In genomic region chr9:108093586-108093985, GRCm38 (mm10) we compare ENCODE assay signal across 7 mouse cellular contexts. TPM values are rescaled to one million over a fixed set of nuclear protein-coding genes. Genes with fewer than 3 reads are reported as not detected.
DNase-seq lines count a peak whose midpoint lies in the region; ATAC-seq and TF ChIP-seq lines count a peak whose summit lies in the region.

No protein-coding gene starts in this region.

- H3K27ac ChIP-seq in lung, embryonic 16.5 days (ENCODE audit: low read length) = 0 out of 2 replicates have a peak overlapping the region, but pooled peaks have one; percentile 79
- no peak overlapping the region for H3K27ac ChIP-seq in embryonic facial prominence, embryonic 15.5 days (replicated peaks)
- no peak overlapping the region for H3K27ac ChIP-seq in limb, embryonic 11.5 days (replicated peaks; ENCODE audit: low read depth, low read length)
- H3K27ac ChIP-seq in stomach, embryonic 14.5 days (ENCODE audit: low read length) = no peak overlapping the region; the same call in 1 of the 2 replicates

- H3K4me2 ChIP-seq in lung, embryonic 16.5 days (ENCODE audit: low read depth, low read length) = peak overlapping the region; percentile 99
- peak overlapping the region; percentile 93 for H3K4me2 ChIP-seq in embryonic facial prominence, embryonic 15.5 days (replicated peaks)
- peak overlapping the region; percentile 93 for H3K4me2 ChIP-seq in limb, embryonic 11.5 days (ENCODE audit: low read depth, severe bottlenecking)
- H3K4me2 ChIP-seq in stomach, embryonic 14.5 days (replicated peaks; ENCODE audit: low read depth, low read length) = peak overlapping the region; percentile 67

- no peak for TF ChIP-seq POLR2A in lung, adult 2 months (IDR thresholded peaks at IDR 0.05; ENCODE audit: borderline replicate concordance, extremely low read depth, low read depth, low read length)

- DNase-seq in lung, adult 2 months = no peak
- DNase-seq in limb, embryonic 11.5 days (ENCODE audit: low spot score) = no peak
- no peak for DNase-seq in adrenal gland, adult 18-20 months (ENCODE audit: low spot score in 2 of 2)
- DNase-seq in layer of hippocampus, adult 11-12 months (ENCODE audit: low spot score) = no peak

- no peak for TF ChIP-seq CTCF in lung, adult 2 months (IDR thresholded peaks at IDR 0.05; ENCODE audit: insufficient read depth, low read length)

- no peaks in the 10 kb centered on the region for H3K9me3 ChIP-seq in lung, embryonic 16.5 days (ENCODE audit: control insufficient read depth, low read length)
- no peaks in the 10 kb centered on the region for H3K9me3 ChIP-seq in embryonic facial prominence, embryonic 15.5 days (replicated peaks)
- no peaks in the 10 kb centered on the region for H3K9me3 ChIP-seq in limb, embryonic 11.5 days (ENCODE audit: control insufficient read depth, low read length)
- H3K9me3 ChIP-seq in stomach, embryonic 14.5 days (ENCODE audit: control insufficient read depth, low read depth, low read length) = no peaks in the 10 kb centered on the region

- H3K4me3 ChIP-seq in lung, embryonic 16.5 days (ENCODE audit: low read length) = peak overlapping the region; percentile 76
- no peak overlapping the region for H3K4me3 ChIP-seq in lung, adult 2 months (replicated peaks; ENCODE audit: extremely low read depth, low read depth, low read length)
- H3K4me3 ChIP-seq in embryonic facial prominence, embryonic 15.5 days (replicated peaks) = peak overlapping the region; percentile 60
- H3K4me3 ChIP-seq in limb, embryonic 11.5 days (ENCODE audit: low read depth, low read length) = peak overlapping the region; percentile 88
- H3K4me3 ChIP-seq in stomach, embryonic 14.5 days (ENCODE audit: low read depth, low read length) = peak overlapping the region; percentile 69

- no peak for ATAC-seq in lung, embryonic 16.5 days (ENCODE audit: low read depth)
- no peak for ATAC-seq in embryonic facial prominence, embryonic 15.5 days (ENCODE audit: insufficient number of reproducible peaks, low FRiP score, low TSS enrichment, low read depth)
- no peak for ATAC-seq in limb, embryonic 11.5 days (ENCODE audit: insufficient number of reproducible peaks, low FRiP score, low TSS enrichment, low read depth)
- no peak for ATAC-seq in stomach, embryonic 14.5 days (ENCODE audit: insufficient number of reproducible peaks, insufficient read depth, low FRiP score, low read depth)

- peaks cover 28% of the 10 kb centered on the region for H3K36me3 ChIP-seq in lung, embryonic 16.5 days (ENCODE audit: control insufficient read depth, insufficient read depth, low read length)
- H3K36me3 ChIP-seq in embryonic facial prominence, embryonic 15.5 days = peaks cover 42% of the 10 kb centered on the region
- H3K36me3 ChIP-seq in limb, embryonic 11.5 days (ENCODE audit: control insufficient read depth, insufficient read depth, low read length) = peaks cover 14% of the 10 kb centered on the region
- peaks cover 29% of the 10 kb centered on the region for H3K36me3 ChIP-seq in stomach, embryonic 14.5 days (ENCODE audit: control insufficient read depth, insufficient read depth, low read length)

- peak overlapping the region; percentile 82 for H3K9ac ChIP-seq in lung, embryonic 16.5 days (ENCODE audit: low read length)
- H3K9ac ChIP-seq in embryonic facial prominence, embryonic 15.5 days = peak overlapping the region; percentile 31; the same call in 1 of the 2 replicates
- H3K9ac ChIP-seq in limb, embryonic 11.5 days (ENCODE audit: low read length) = peak overlapping the region; percentile 85
- peak overlapping the region; percentile 43 for H3K9ac ChIP-seq in stomach, embryonic 14.5 days (replicated peaks; ENCODE audit: low read depth, low read length)

- H3K4me1 ChIP-seq in lung, embryonic 16.5 days (replicated peaks; ENCODE audit: control insufficient read depth, insufficient read depth, low read length) = peaks cover 12% of the 10 kb centered on the region
- H3K4me1 ChIP-seq in lung, adult 2 months (ENCODE audit: control insufficient read depth, insufficient read depth, low read length) = peaks cover 4% of the 10 kb centered on the region
- H3K4me1 ChIP-seq in embryonic facial prominence, embryonic 15.5 days = peaks cover 22% of the 10 kb centered on the region
- peaks cover 9% of the 10 kb centered on the region for H3K4me1 ChIP-seq in limb, embryonic 11.5 days (ENCODE audit: control insufficient read depth, insufficient read depth, low read length)
- H3K4me1 ChIP-seq in stomach, embryonic 14.5 days (ENCODE audit: control insufficient read depth, insufficient read depth, low read length) = peaks cover 15% of the 10 kb centered on the region; the same call in 1 of the 2 replicates

- H3K27me3 ChIP-seq in lung, embryonic 16.5 days (ENCODE audit: control insufficient read depth, insufficient read depth, low read depth, low read length) = no peaks in the 10 kb centered on the region
- no peaks in the 10 kb centered on the region for H3K27me3 ChIP-seq in embryonic facial prominence, embryonic 15.5 days
- H3K27me3 ChIP-seq in limb, embryonic 11.5 days (ENCODE audit: control insufficient read depth, insufficient read depth, low read length) = no peaks in the 10 kb centered on the region
- no peaks in the 10 kb centered on the region for H3K27me3 ChIP-seq in stomach, embryonic 14.5 days (ENCODE audit: control insufficient read depth, insufficient read depth, low read length)

- 61% methylated on average over 10 of the region's 10 CpGs for WGBS in lung, embryonic 16.5 days
- 66% methylated on average over 10 of the region's 10 CpGs for WGBS in lung, adult 2 months
- WGBS in embryonic facial prominence, embryonic 15.5 days = 66% methylated on average over 10 of the region's 10 CpGs
- WGBS in limb, embryonic 11.5 days = 79% methylated on average over 10 of the region's 10 CpGs
- 73% methylated on average over 10 of the region's 10 CpGs for WGBS in stomach, embryonic 14.5 days

RNA-seq across cellular contexts. Expression of gene Apeh, which starts 0.8 kb away (rescaled TPM):
- 53.1 and 59.9 TPM in 2 replicates for polyA plus RNA-seq in lung, embryonic 16.5 days (2015; fragmentation: Nextera tagmentation; extraction: Ambion mirVana)
- polyA plus RNA-seq in lung, adult 2 months (2012; rRNA removed) = 64.7 and 74.8 TPM in 2 replicates
- 48.3 and 51.2 TPM in 2 replicates for polyA plus RNA-seq in embryonic facial prominence, embryonic 15.5 days (2015; fragmentation: Nextera tagmentation; extraction: Ambion mirVana)
- polyA plus RNA-seq in limb, embryonic 11.5 days (2014; fragmentation: Nextera tagmentation; extraction: Ambion mirVana) = 56.3 and 63.4 TPM in 2 replicates
- polyA plus RNA-seq in stomach, embryonic 14.5 days (2014; fragmentation: Nextera tagmentation; extraction: Ambion mirVana) = 52.2 and 58.0 TPM in 2 replicates
- total RNA-seq in adrenal gland, adult 18-20 months (2021) = 10 to 100 TPM; 71.8 to 86.6 TPM

RNA-seq across cellular contexts. Expression of gene Rnf123, which starts 10.4 kb away (rescaled TPM):
- polyA plus RNA-seq in lung, embryonic 16.5 days (2015; fragmentation: Nextera tagmentation; extraction: Ambion mirVana) = 24.9 and 27.1 TPM in 2 replicates
- polyA plus RNA-seq in lung, adult 2 months (2012; rRNA removed) = 78.6 and 88.0 TPM in 2 replicates
- 28.7 and 34.9 TPM in 2 replicates for polyA plus RNA-seq in embryonic facial prominence, embryonic 15.5 days (2015; fragmentation: Nextera tagmentation; extraction: Ambion mirVana)
- polyA plus RNA-seq in limb, embryonic 11.5 days (2014; fragmentation: Nextera tagmentation; extraction: Ambion mirVana) = 26.4 and 29.9 TPM in 2 replicates
- polyA plus RNA-seq in stomach, embryonic 14.5 days (2014; fragmentation: Nextera tagmentation; extraction: Ambion mirVana) = 31.1 and 33.5 TPM in 2 replicates
- total RNA-seq in adrenal gland, adult 18-20 months (2021) = 10 to 100 TPM; 54.0 to 63.2 TPM

RNA-seq across cellular contexts. Expression of gene Mst1, which starts 13.3 kb away (rescaled TPM):
- 0.41 and 1.2 TPM in 2 replicates for polyA plus RNA-seq in lung, embryonic 16.5 days (2015; fragmentation: Nextera tagmentation; extraction: Ambion mirVana)
- 1.5 and 2.5 TPM in 2 replicates for polyA plus RNA-seq in lung, adult 2 months (2012; rRNA removed)
- 3.1 and 3.5 TPM in 2 replicates for polyA plus RNA-seq in embryonic facial prominence, embryonic 15.5 days (2015; fragmentation: Nextera tagmentation; extraction: Ambion mirVana)
- 0.37 and 1.3 TPM in 2 replicates for polyA plus RNA-seq in limb, embryonic 11.5 days (2014; fragmentation: Nextera tagmentation; extraction: Ambion mirVana)
- polyA plus RNA-seq in stomach, embryonic 14.5 days (2014; fragmentation: Nextera tagmentation; extraction: Ambion mirVana) = 3.7 and 4.4 TPM in 2 replicates
- under 1 TPM in 1 of 2 experiments, not detected in 1; 0.23 TPM for total RNA-seq in adrenal gland, adult 18-20 months (2021)

RNA-seq across cellular contexts. Expression of gene Amigo3, which starts 40.6 kb away (rescaled TPM):
- 2.5 and 3.0 TPM in 2 replicates for polyA plus RNA-seq in lung, embryonic 16.5 days (2015; fragmentation: Nextera tagmentation; extraction: Ambion mirVana)
- 2.3 and 3.2 TPM in 2 replicates for polyA plus RNA-seq in lung, adult 2 months (2012; rRNA removed)
- polyA plus RNA-seq in embryonic facial prominence, embryonic 15.5 days (2015; fragmentation: Nextera tagmentation; extraction: Ambion mirVana) = 4.0 and 5.0 TPM in 2 replicates
- polyA plus RNA-seq in limb, embryonic 11.5 days (2014; fragmentation: Nextera tagmentation; extraction: Ambion mirVana) = 1.7 and 1.9 TPM in 2 replicates
- 3.1 TPM in 2 replicates for polyA plus RNA-seq in stomach, embryonic 14.5 days (2014; fragmentation: Nextera tagmentation; extraction: Ambion mirVana)
- 1 to 10 TPM; 2.0 to 3.5 TPM for total RNA-seq in adrenal gland, adult 18-20 months (2021)

RNA-seq across cellular contexts. Expression of gene Gmppb, which starts 44.5 kb away (rescaled TPM):
- polyA plus RNA-seq in lung, embryonic 16.5 days (2015; fragmentation: Nextera tagmentation; extraction: Ambion mirVana) = 25.6 and 26.5 TPM in 2 replicates
- 14.6 and 20.3 TPM in 2 replicates for polyA plus RNA-seq in lung, adult 2 months (2012; rRNA removed)
- polyA plus RNA-seq in embryonic facial prominence, embryonic 15.5 days (2015; fragmentation: Nextera tagmentation; extraction: Ambion mirVana) = 38.4 and 40.5 TPM in 2 replicates
- polyA plus RNA-seq in limb, embryonic 11.5 days (2014; fragmentation: Nextera tagmentation; extraction: Ambion mirVana) = 20.6 and 22.0 TPM in 2 replicates
- 21.4 and 26.6 TPM in 2 replicates for polyA plus RNA-seq in stomach, embryonic 14.5 days (2014; fragmentation: Nextera tagmentation; extraction: Ambion mirVana)
- 10 to 100 TPM; 19.8 to 20.1 TPM for total RNA-seq in adrenal gland, adult 18-20 months (2021)

Comparison
In these comparisons a context has a peak if more than half of its experiments do, and no peak if none do; other contexts are left out.
1. H3K9ac ChIP-seq: peak in every context shown above with its lines; median percentile 85 in limb, embryonic 11.5 days; 82 in lung, embryonic 16.5 days; 43 in stomach, embryonic 14.5 days; 31 in embryonic facial prominence, embryonic 15.5 days.